Mouse (Mus musculus) left cerebral cortex, adult 2 months (tissue): ENCODE measurements around the gene Plppr1. TPM values are rescaled to one million over a fixed set of nuclear protein-coding genes. Genes with fewer than 3 reads are reported as not detected.
A peak's percentile ranks its signal among the peaks of the same experiment; 100 is the strongest.

ENCODE experiments used
- DNase-seq, 2 experiments: peaks; one replicate each; pipeline ENCODE4 v3.0.0; 2021 to 2022; ENCODE audit warnings: low spot score in 2 of 2, mixed read lengths in 1 of 2; ENCODE audit errors: extremely low spot score in 1 of 2
- H3K27ac ChIP-seq: fragments of 200-600 bp; 2 replicates; pipeline ENCODE4 v1.8.1; 2022
- H3K4me3 ChIP-seq: fragments of 200-600 bp; 2 replicates; pipeline ENCODE4 v1.8.1; 2022
- CTCF ChIP-seq: fragments of 200-600 bp; IDR thresholded peaks from 2 replicates; pipeline ENCODE4 v1.8.1; 2022; ENCODE audit warnings: antibody characterized with exemption, mild to moderate bottlenecking, moderate library complexity
- intact Hi-C: fragments of 180-260 bp; cut with DNase I; formaldehyde crosslinking; loops from one replicate; pipeline ENCODE4 v1.15.1; 2025
- total RNA-seq, 2 experiments: library from RNA; stranded (reverse); gene quantifications; 2 replicates each; pipeline ENCODE4 v1.2.3; 2021

Gene Plppr1
- total RNA-seq, 2 experiments from 2014 or later, result 7.9 to 11.4 TPM

DNA sequence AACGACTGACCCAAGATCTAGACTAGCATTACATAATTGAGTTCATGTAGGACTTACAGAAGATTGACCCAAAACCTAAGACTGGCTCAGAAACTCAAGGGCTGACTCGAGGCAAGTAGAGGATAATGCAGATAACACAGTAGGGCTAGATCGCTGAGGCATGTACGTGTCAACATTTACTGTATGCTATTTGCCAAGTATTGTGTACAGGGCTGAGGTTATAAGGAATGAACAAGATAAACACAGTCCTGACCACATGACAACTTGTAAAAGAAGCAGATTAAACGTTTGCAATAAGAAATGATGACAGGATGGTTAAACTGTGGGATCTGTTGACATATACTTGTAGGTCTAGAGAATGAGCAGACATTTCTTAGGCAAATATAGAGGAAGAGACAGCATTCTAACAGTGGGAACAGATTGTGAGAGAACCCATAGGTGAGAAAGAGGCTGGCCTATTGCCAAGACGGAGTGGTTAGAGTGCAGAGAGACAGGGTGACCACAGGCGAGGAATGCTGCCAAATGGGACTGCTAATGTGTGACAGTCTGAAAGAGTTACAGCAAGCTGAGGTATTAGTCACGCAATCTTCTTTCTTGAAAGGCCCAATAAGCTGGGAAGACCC is 138.2 kb downstream of the Plppr1 start:
- intact Hi-C loops, result no loop called here
- Histone ChIP-seq H3K4me3 (no peak overlapping the region), H3K27ac (no peak overlapping the region)
- TF ChIP-seq CTCF, result no peak
- no peak for DNase-seq

DNA sequence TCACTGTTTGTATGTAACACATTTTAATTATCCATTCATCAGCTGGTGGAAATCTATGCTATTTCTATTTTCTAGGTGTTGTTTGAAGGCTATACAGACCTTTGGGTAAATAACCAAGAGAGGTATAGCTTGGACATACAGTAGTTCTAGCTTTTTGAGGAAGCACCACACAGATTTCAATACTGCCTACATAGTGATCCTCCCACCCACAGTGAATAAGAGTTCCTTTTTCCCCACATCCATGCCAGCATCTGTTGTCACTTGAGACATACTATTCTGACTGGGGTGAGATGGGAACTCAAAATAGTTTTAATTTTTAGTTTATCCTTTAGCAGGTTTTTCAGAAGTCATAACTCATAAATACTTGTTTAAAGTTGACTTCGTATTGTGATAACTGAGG is 151.4 kb downstream of the Plppr1 start:
- intact Hi-C loops, result loop anchor here (5.0 kb wide), 2 partner anchors 148 to 518 kb away; no protein-coding TSS in a partner anchor
- no peak for TF ChIP-seq CTCF
- Histone ChIP-seq H3K4me3 (no peak overlapping the region), H3K27ac (no peak overlapping the region)
- DNase-seq, result no peak

DNA sequence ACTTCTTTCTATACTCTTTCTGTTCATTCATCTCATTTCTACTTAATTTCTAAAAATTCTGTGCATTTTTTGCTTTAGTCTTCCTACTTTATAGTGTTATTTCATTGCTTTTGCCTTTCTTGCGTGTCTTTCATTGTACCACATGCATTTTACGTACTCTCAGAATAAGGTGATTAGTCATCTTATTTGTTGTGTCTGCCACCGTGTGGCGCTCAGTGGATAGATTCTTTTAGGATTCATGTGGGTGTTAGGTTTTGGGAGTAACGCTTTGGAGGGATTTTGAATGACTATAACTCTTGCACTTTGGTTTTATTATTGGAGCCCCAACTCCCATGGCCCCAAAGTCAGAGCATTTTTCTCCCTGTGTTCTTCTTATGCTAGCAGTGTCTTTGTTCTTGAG is 152.5 kb downstream of the Plppr1 start:
- H3K4me3 ChIP-seq, result no peak overlapping the region

DNA sequence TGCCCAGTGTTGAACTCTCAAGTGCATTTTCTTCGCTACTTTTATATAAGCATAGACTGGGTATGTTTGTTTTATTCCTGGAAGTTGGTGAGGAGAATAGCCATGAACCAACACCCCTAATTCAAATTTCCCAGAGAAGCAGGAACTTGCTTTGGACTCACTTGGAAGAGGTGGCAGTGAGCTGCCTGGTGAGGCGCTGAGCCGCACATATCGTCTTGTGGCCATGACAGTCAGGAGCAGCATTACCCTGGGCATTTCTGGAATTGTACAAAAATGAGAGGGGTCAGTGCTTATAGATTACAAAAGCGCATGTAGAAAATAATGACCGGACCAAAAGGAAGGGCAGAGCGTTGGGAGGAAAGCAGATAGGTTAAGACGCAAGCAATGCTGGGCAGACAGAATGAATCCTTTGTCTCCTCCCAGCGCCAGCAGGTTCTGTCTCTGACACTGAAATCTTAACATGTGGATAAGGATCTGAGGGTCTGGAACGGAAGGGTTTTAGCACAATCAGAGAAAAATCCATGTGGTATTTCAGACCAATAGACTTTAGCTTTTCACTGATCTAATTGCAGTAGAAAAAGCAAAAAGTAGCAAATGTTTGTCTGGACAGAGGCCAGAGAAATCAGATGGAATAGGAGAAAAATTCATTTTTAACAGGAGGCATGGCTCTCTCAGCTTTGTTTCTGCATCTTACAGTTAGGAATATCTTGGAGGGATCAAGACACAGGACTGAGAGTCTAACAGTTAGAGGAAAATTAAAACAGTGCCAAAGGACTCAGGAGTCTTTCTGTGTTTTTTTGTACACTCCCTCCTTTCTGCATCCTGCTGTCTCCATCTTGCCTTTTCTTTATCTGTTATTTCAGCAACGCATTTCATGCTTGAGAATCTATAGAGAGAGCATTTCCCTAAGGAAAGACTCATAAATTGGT is 153.8 kb downstream of the Plppr1 start:
- no peak for DNase-seq
- Histone ChIP-seq H3K27ac (no peak overlapping the region), H3K4me3 (peak overlapping the region; percentile 22; the same call in 1 of the 2 replicates)
- TF ChIP-seq CTCF, result no peak
- intact Hi-C loops, result loop anchor here (5.0 kb wide), 2 partner anchors 151 to 521 kb away; no protein-coding TSS in a partner anchor

More for the DNA sequence above, 152.5 kb downstream of the Plppr1 start:
- no peak overlapping the region for H3K27ac ChIP-seq
- intact Hi-C loops, result loop anchor here (5.0 kb wide), 2 partner anchors 149 to 519 kb away; no protein-coding TSS in a partner anchor
- TF ChIP-seq CTCF, result peak; percentile 27
- DNase-seq, result no peak

DNA sequence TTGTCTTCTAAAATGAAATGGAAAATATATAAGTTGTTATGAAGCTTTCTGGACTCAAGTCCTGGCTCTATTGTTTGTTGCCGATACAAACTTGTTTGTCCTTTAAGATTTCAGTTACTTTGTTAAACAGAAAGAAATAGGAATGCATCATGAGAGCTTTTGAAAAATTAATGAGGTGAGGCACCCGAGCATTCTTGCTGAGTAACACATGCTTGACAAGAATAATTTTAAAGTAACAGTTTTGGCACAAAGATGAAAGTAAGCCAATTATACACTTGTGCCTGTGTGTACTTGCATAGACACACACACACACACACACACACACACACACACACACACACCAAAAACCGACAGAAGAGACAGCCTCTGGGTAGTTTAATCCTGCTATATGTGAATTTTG is 155.3 kb downstream of the Plppr1 start:
- DNase-seq, result no peak
- TF ChIP-seq CTCF, result no peak
- intact Hi-C loops, result loop anchor here (5.0 kb wide), 2 partner anchors 152 to 522 kb away; no protein-coding TSS in a partner anchor
- H3K27ac ChIP-seq, result no peak overlapping the region
- no peak overlapping the region for H3K4me3 ChIP-seq

DNA sequence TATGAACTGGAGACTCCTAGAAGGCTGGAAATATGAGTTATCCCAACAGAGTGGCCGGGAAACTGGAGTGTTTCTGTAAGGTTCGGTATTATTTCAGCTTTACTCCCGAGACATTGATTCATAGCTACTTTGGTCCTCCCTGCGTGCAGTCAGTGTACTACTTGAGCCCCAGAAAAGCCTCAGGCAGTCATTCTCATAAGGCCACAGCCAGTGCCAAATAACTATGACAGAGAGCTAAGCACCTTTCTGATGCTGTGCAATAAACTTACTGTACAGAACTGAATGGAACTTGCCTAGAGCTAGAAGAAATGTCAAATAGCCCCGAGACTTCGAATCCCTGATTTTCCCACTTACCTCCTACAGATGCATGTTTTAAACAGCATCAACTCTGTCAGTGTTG is 164.4 kb downstream of the Plppr1 start:
- H3K4me3 ChIP-seq, result no peak overlapping the region
- TF ChIP-seq CTCF, result no peak
- intact Hi-C loops, result no loop called here
- H3K27ac ChIP-seq, result no peak overlapping the region
- no peak for DNase-seq

DNA sequence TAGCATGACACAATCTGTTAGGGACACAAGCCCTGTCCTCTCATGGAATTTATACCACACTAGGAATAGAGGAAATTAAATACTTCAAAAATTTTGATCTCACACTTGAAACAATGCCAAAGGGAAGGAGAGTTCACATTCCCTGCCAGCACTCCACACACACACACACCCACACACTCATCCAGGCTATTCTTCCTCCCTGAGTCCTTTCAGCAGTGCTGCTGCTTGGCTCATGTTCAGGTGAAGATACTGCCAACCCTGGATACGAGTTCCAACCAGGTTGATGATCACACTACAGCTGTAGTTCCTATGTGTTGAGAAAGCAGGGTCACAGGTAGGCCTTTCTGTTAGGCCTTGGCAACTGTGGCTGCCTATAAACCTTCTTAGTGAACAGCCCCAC is 165.9 kb downstream of the Plppr1 start:
- Histone ChIP-seq H3K4me3 (no peak overlapping the region), H3K27ac (no peak overlapping the region)
- intact Hi-C loops, result no loop called here
- no peak for TF ChIP-seq CTCF
- no peak for DNase-seq

DNA sequence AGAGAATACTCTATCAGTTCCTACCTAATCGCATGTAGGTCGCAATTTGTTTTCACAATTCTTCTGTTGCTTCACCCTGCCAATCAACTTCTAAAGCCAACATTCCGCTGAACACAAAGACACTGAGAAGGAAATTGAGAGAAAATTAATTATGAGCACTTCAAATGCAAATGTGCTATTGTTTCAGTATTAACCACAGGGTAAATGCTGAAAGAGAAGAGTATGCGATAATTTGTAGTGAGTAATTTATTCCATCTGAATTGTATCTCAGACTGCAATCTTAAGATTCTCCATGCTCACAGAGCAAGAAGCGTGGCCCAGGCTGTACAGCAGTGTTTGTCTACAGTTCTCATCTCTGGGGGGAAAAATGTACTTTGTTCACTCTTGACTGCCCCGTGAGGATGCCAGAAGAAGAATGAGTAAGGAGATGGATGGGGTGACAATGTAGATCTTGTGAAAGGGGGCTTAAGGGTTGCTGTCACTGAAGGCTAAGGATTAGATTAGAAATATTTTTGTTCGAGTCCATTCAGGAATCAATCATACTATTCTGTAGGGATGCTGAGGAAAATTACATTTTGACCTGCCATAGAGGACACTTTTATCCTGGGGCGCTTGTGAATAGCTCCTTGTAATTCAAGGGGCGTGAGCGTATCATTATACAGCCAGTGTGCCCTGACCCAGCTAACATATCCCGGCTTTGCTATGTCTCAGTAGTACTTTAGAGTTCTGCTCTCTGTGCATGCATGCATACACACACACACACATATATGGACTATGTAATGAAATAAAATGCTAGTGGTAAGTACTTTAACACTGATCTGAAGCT is 173.3 kb downstream of the Plppr1 start:
- intact Hi-C loops, result no loop called here
- no peak for DNase-seq
- TF ChIP-seq CTCF, result no peak
- H3K27ac ChIP-seq, result no peak overlapping the region
- H3K4me3 ChIP-seq, result no peak overlapping the region

DNA sequence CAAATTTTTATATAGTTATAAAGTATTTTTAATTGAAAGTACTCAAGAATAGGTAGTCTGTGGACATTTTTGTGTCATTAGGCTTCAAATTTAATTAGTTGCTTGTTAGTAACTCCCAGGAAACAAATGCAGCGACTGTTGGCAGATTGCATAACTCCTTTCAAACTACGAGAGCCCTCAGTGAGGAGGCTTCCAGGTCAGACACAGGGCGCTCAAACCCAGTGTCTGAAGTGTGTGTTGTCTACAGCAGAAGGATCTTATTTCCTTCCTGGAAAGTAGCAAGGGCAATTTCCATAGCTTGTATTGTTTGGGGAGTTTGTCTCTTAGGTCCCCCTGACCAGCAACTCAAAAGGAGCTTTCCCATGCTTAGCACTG is 173.9 kb downstream of the Plppr1 start:
- TF ChIP-seq CTCF, result no peak
- intact Hi-C loops, result no loop called here
- H3K4me3 ChIP-seq, result no peak overlapping the region
- no peak overlapping the region for H3K27ac ChIP-seq
- no peak for DNase-seq

DNA sequence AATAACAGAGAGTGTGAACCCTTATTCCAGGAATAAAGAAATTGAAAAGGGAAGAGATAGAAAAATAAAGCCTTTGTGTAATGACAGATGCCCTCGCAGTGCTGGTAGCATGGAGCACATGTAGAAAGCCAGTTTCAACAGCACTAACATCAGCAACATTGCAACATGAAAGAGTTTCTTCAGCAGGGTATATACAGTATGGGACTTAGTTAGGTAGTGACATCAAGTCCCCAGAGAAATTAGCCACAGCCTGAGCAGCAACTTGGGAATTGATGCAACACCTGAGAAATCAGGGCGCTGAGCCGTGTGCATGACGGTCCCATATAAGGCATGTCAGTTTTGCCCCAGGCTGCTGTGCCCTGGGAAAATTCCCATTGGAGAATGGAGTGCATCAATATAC is 179.0 kb downstream of the Plppr1 start:
- TF ChIP-seq CTCF, result no peak
- intact Hi-C loops, result no loop called here
- no peak overlapping the region for H3K4me3 ChIP-seq
- no peak for DNase-seq
- no peak overlapping the region for H3K27ac ChIP-seq

DNA sequence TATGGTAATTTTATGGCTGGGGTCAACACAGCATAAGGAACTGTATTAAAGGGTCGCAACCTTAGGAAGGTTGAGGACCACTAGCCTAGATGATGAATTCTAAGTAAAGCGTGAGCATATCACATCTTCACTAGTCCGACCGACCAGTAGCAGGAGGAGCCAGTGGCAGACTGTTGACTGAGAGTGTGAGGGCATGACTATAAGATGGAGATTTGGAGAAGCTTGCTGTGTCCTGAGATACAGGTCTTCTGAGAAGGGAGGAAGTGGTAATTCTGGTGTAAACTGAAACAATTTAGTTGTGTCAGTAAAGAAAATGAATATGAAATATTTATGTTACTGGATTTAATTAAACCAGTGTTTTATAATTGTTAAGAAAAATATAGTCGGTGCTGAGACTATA is 180.4 kb downstream of the Plppr1 start:
- intact Hi-C loops, result no loop called here
- Histone ChIP-seq H3K4me3 (no peak overlapping the region), H3K27ac (no peak overlapping the region)

More for the DNA sequence above, 180.4 kb downstream of the Plppr1 start:
- no peak for TF ChIP-seq CTCF
- no peak for DNase-seq
